Mouse (Mus musculus) olfactory bulb, adult 2 months (tissue): Measurements from ENCODE around the gene Lcn12.

Source experiments
- CTCF ChIP-seq: fragments of 200-500 bp; IDR thresholded peaks from 2 replicates; pipeline ENCODE4 v1.5.1; 2012; ENCODE audit warnings: low read depth, mild to moderate bottlenecking, low read length, moderate library complexity; ENCODE audit not compliant: insufficient read depth
- POLR2A ChIP-seq: fragments of 200-500 bp; IDR thresholded peaks from 2 replicates; pipeline ENCODE4 v1.6.1; 2012; ENCODE audit warnings: mild to moderate bottlenecking, low read depth, low read length, moderate library complexity; ENCODE audit not compliant: insufficient read depth

DNA sequence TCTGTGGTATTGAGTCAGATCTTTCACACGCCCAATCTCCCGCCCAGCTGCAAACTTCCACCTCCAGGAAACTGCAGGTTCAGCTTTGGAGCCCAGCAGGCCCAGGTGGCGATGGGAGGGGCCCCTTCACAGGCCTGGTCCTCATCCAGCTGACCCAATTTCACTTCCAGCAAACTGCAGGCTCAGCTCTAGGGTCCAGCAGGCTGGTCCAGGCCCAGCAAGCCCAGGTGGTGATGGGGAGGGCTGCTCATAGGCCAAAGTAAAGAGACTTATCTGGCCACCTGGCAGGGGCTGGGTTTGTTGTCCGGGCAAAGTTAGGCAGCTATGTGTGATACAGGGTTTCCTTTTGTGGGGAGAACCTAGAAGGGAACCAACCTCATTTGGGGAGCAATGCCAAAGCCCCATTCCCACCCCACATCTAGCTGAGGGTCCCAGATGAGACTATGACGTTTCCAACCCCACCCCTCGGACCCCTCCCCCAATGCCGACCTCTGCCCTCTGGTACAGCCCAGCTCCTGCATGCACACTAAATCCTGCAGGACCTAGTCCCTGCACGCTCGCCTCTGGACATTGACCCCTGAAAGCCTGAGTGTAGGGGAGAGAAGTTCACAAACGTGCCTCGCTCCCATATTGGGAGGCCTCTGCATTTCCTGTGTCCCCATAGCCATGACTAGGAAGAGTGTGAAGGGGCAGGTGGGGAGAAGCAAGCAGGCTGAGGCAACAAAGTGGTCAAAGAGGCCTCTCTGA is 8.6 kb downstream of the Lcn12 start:
- TF ChIP-seq CTCF (no peak), POLR2A (no peak)
